Mouse (Mus musculus): ENCODE measurements around the gene Dis3l2. TPM values are rescaled to one million over a fixed set of nuclear protein-coding genes. Genes with fewer than 3 reads are reported as not detected.

The Dis3l2 gene
- polyA plus RNA-seq (2015; fragmentation: Nextera tagmentation; extraction: Ambion mirVana) = 27.3 and 27.5 TPM in 2 replicates

GRCm38 (mm10) chr1:86703300-86703964 lies at the start of gene Dis3l2:
Dis3l2 (plus strand) TSS chr1:86703808.
- WGBS = 2% methylated on average over 54 of the region's 54 CpGs
- no peaks in the 10 kb centered on the region for H3K27me3 ChIP-seq
- H3K4me2 ChIP-seq = peak within 1 kb of the TSS; percentile 86
- H3K9ac ChIP-seq = peak within 1 kb of the TSS; percentile 69
- peak within 1 kb of the TSS; percentile 69 for H3K4me3 ChIP-seq
- no peaks in the 10 kb centered on the region for H3K36me3 ChIP-seq
- no peaks in the 10 kb centered on the region for H3K9me3 ChIP-seq
- peak within 1 kb of the TSS; percentile 90 for H3K27ac ChIP-seq
- ATAC-seq (ENCODE audit: borderline replicate concordance, extremely low read depth, low FRiP score, low TSS enrichment) = peak; percentile 91
- peaks cover 9% of the 10 kb centered on the region; the same call in 1 of the 2 replicates for H3K4me1 ChIP-seq

- H3K4me1 ChIP-seq = no peaks in the 10 kb centered on the region
- H3K27me3 ChIP-seq = no peaks in the 10 kb centered on the region
- H3K36me3 ChIP-seq = no peaks in the 10 kb centered on the region
- ATAC-seq (ENCODE audit: borderline replicate concordance, extremely low read depth, low FRiP score, low TSS enrichment) = no peak
- 72% methylated on average over 5 of the region's 5 CpGs for WGBS
- H3K4me2 ChIP-seq = no peak overlapping the region
- no peak overlapping the region for H3K9ac ChIP-seq
- H3K9me3 ChIP-seq = no peaks in the 10 kb centered on the region
- no peak overlapping the region for H3K27ac ChIP-seq
- no peak overlapping the region for H3K4me3 ChIP-seq
Measured at GRCm38 (mm10) chr1:86657071-86657470, 46.5 kb upstream of the Dis3l2 start.

- Histone ChIP-seq H3K27ac (no peak overlapping the region), H3K36me3 (no peaks in the 10 kb centered on the region), H3K4me3 (no peak overlapping the region), H3K4me2 (no peak overlapping the region), H3K27me3 (peaks cover 30% of the 10 kb centered on the region), H3K9ac (no peak overlapping the region), H3K4me1 (peaks cover 6% of the 10 kb centered on the region), H3K9me3 (no peaks in the 10 kb centered on the region)
- ATAC-seq (ENCODE audit: borderline replicate concordance, extremely low read depth, low FRiP score, low TSS enrichment) = no peak
- 66% methylated on average over 2 of the region's 2 CpGs for WGBS
Measured at GRCm38 (mm10) chr1:86665091-86665490, 38.5 kb upstream of the Dis3l2 start.

GRCm38 (mm10) chr1:86669552-86670273 lies 33.9 kb upstream of the Dis3l2 start:
- no peaks in the 10 kb centered on the region for H3K36me3 ChIP-seq
- H3K9ac ChIP-seq = peak overlapping the region; percentile 37
- no peak overlapping the region for H3K27ac ChIP-seq
- H3K4me2 ChIP-seq = peak overlapping the region; percentile 98
- ATAC-seq (ENCODE audit: borderline replicate concordance, extremely low read depth, low FRiP score, low TSS enrichment) = peak; percentile 55; the same call in 1 of the 2 replicates
- H3K9me3 ChIP-seq = no peaks in the 10 kb centered on the region
- peaks cover 14% of the 10 kb centered on the region for H3K4me1 ChIP-seq
- peaks cover 51% of the 10 kb centered on the region for H3K27me3 ChIP-seq
- under 1% methylated on average over 44 of the region's 44 CpGs for WGBS
- peak overlapping the region; percentile 49 for H3K4me3 ChIP-seq

- H3K27me3 ChIP-seq = peaks cover 51% of the 10 kb centered on the region
Measured at GRCm38 (mm10) chr1:86670279-86671038, 33.1 kb upstream of the Dis3l2 start, which contains the start of gene Nppc. Nppc (minus strand) TSS chr1:86670571.

GRCm38 (mm10) chr1:86674385-86674784 lies 29.2 kb upstream of the Dis3l2 start:
- 50% methylated on average over 9 of the region's 9 CpGs for WGBS
- H3K9ac ChIP-seq = no peak overlapping the region
- peaks cover 28% of the 10 kb centered on the region for H3K27me3 ChIP-seq
- no peaks in the 10 kb centered on the region for H3K36me3 ChIP-seq
- H3K4me3 ChIP-seq = no peak overlapping the region
- ATAC-seq (ENCODE audit: borderline replicate concordance, extremely low read depth, low FRiP score, low TSS enrichment) = no peak
- H3K4me2 ChIP-seq = no peak overlapping the region
- H3K9me3 ChIP-seq = no peaks in the 10 kb centered on the region
- no peak overlapping the region for H3K27ac ChIP-seq
- peaks cover 14% of the 10 kb centered on the region for H3K4me1 ChIP-seq

More at GRCm38 (mm10) chr1:86670279-86671038, 33.1 kb upstream of the Dis3l2 start, which contains the start of gene Nppc:
- H3K4me2 ChIP-seq = peak within 1 kb of the TSS; percentile 98
- no peaks in the 10 kb centered on the region for H3K9me3 ChIP-seq
- no peak within 1 kb of the TSS for H3K27ac ChIP-seq
- H3K4me1 ChIP-seq = peaks cover 14% of the 10 kb centered on the region
- peak; percentile 85 for ATAC-seq (ENCODE audit: borderline replicate concordance, extremely low read depth, low FRiP score, low TSS enrichment)
- H3K4me3 ChIP-seq = peak within 1 kb of the TSS; percentile 49
- WGBS = 4% methylated on average over 59 of the region's 59 CpGs
- H3K9ac ChIP-seq = peak within 1 kb of the TSS; percentile 37
- H3K36me3 ChIP-seq = no peaks in the 10 kb centered on the region

GRCm38 (mm10) chr1:86675126-86675525 lies 28.5 kb upstream of the Dis3l2 start:
- ATAC-seq (ENCODE audit: borderline replicate concordance, extremely low read depth, low FRiP score, low TSS enrichment) = no peak
- no peaks in the 10 kb centered on the region for H3K36me3 ChIP-seq
- H3K4me2 ChIP-seq = no peak overlapping the region
- peaks cover 21% of the 10 kb centered on the region for H3K27me3 ChIP-seq
- H3K9me3 ChIP-seq = no peaks in the 10 kb centered on the region
- no peak overlapping the region for H3K9ac ChIP-seq
- peaks cover 7% of the 10 kb centered on the region for H3K4me1 ChIP-seq
- H3K27ac ChIP-seq = no peak overlapping the region
- WGBS = 71% methylated on average over 12 of the region's 12 CpGs
- no peak overlapping the region for H3K4me3 ChIP-seq

GRCm38 (mm10) chr1:86677624-86678023 lies 26.0 kb upstream of the Dis3l2 start:
- Histone ChIP-seq H3K4me1 (no peaks in the 10 kb centered on the region), H3K27me3 (no peaks in the 10 kb centered on the region), H3K4me2 (no peak overlapping the region), H3K27ac (no peak overlapping the region), H3K36me3 (no peaks in the 10 kb centered on the region), H3K4me3 (no peak overlapping the region), H3K9me3 (no peaks in the 10 kb centered on the region), H3K9ac (no peak overlapping the region)
- ATAC-seq (ENCODE audit: borderline replicate concordance, extremely low read depth, low FRiP score, low TSS enrichment) = no peak
- 74% methylated on average over 3 of the region's 3 CpGs for WGBS

- Histone ChIP-seq H3K4me1 (no peaks in the 10 kb centered on the region), H3K4me3 (no peak overlapping the region), H3K4me2 (no peak overlapping the region), H3K9me3 (no peaks in the 10 kb centered on the region), H3K9ac (no peak overlapping the region), H3K27ac (no peak overlapping the region), H3K27me3 (no peaks in the 10 kb centered on the region), H3K36me3 (no peaks in the 10 kb centered on the region)
- ATAC-seq (ENCODE audit: borderline replicate concordance, extremely low read depth, low FRiP score, low TSS enrichment) = no peak
- 85% methylated on average over 10 of the region's 10 CpGs for whole genome bisulfite sequencing
Measured at GRCm38 (mm10) chr1:86678667-86679066, 24.9 kb upstream of the Dis3l2 start.

- no peak overlapping the region for H3K4me3 ChIP-seq
- no peaks in the 10 kb centered on the region for H3K27me3 ChIP-seq
- H3K9me3 ChIP-seq = no peaks in the 10 kb centered on the region
- no peak overlapping the region for H3K27ac ChIP-seq
- H3K9ac ChIP-seq = no peak overlapping the region
- H3K36me3 ChIP-seq = no peaks in the 10 kb centered on the region
- no peaks in the 10 kb centered on the region for H3K4me1 ChIP-seq
- 76% methylated on average over 4 of the region's 4 CpGs for WGBS
- no peak for ATAC-seq (ENCODE audit: borderline replicate concordance, extremely low read depth, low FRiP score, low TSS enrichment)
- H3K4me2 ChIP-seq = no peak overlapping the region
Measured at GRCm38 (mm10) chr1:86687236-86687635, 16.4 kb upstream of the Dis3l2 start.

GRCm38 (mm10) chr1:86691027-86691426 lies 12.6 kb upstream of the Dis3l2 start:
- no peak for ATAC-seq (ENCODE audit: borderline replicate concordance, extremely low read depth, low FRiP score, low TSS enrichment)
- Histone ChIP-seq H3K36me3 (no peaks in the 10 kb centered on the region), H3K4me1 (no peaks in the 10 kb centered on the region), H3K9ac (no peak overlapping the region), H3K27me3 (no peaks in the 10 kb centered on the region), H3K9me3 (no peaks in the 10 kb centered on the region), H3K27ac (no peak overlapping the region), H3K4me3 (no peak overlapping the region), H3K4me2 (no peak overlapping the region)
- 68% methylated on average over 5 of the region's 5 CpGs for WGBS

All from lung, embryonic 15.5 days (tissue).